Mouse (Mus musculus): ENCODE results near the gene Grin2a.

DNA sequence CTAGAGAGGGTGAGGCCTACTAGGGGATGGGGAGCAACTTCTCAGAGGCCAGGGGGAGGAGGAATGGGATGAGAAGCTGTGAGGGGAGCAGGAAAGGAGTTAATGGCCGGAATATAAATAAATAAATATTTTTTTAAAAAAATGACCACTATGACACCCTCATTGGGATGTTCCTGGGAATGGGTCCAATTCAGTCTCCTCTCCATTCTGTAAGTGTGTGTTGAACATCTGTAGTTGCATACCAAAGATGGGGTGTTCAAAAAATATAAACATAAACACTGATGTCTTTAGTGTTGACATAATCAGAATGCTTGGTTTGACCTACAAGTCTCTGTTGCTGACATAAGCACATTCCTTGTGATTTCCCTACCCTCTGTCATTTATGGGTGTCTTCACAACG, 298.2 kb downstream of the Grin2a start:
- TF ChIP-seq GATA1 (IDR thresholded peaks at IDR 0.05; ENCODE audit: low read length) (no peak), TAL1 (IDR thresholded peaks at IDR 0.05; ENCODE audit: low read length) (no peak)
